Mouse (Mus musculus) spleen, adult 2 months (tissue): Measurements from ENCODE around the gene Gstcd.

Source experiments
- CTCF ChIP-seq: fragments of 200-500 bp; IDR thresholded peaks from 2 replicates; pipeline ENCODE4 v1.5.1; 2011; ENCODE audit warnings: mild to moderate bottlenecking, inconsistent platforms; ENCODE audit not compliant: insufficient read depth, insufficient read length, insufficient replicate concordance; ENCODE audit errors: extremely low read depth
- POLR2A ChIP-seq: fragments of 200-500 bp; IDR thresholded peaks from 2 replicates; pipeline ENCODE4 v1.6.1; 2011; ENCODE audit warnings: low read depth, low read length, inconsistent platforms

GRCm38 (mm10) chr3:132939006-132939405 lies 152.8 kb downstream of the Gstcd start:
- no peak for TF ChIP-seq POLR2A
- TF ChIP-seq CTCF = no peak
